Mouse (Mus musculus) thymus, adult 18-20 months (tissue): ENCODE results near the gene Gm17571.

ENCODE experiments used
- DNase-seq, 2 experiments: peaks; one replicate each; pipeline ENCODE4 v3.0.0; 2022; ENCODE audit warnings: mixed read lengths in 2 of 2

Gene Gm17571

DNA sequence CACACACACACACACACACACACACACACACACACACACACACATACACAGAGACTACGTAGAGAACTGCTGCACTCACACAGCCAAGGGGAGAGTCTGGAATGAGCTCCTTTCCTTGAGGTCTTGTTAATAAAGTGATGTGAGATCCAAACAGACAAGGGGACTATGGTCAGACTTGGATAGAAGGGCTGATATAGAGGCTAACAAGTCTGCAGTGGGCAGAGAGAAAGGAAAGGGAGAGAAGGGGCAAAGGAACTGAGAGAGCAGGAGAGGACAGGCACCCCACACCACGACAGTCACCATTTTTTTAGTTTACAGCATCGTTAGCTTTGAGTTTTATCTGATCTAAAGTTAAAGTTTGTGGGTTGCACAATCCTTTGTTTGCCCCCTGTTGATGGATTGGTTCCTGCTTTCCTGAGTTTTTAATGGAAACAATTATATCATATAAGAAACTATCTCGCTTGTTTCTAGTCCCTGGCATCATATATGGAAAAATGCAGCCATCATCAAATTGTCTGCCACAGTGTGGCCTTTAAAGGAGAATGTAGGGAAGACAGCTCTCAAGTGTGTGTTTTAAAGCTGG is at the start of gene Gm17571:
Gene Gm17571, minus strand, starts transcription at position 51 of the 583 bp plus-strand sequence.
- DNase-seq = no peak

DNA sequence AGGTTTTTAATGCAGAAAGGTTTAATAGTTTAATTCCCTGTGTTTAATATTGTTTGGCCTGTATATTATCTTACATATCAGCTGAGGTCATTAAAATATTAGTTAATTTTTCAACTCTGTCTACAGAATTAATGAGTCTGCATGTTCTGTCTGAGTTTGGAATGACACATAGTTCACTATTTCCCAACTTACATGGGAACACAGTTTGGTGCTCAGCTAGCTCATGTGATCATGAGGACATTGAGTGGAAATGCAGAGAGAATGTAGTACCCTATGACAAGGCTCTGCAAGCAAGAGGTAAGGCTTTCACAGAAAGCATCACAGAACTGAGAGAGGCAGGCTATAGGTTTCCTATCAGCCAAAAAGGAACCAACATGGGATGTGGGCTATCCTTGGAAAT is 49.0 kb upstream of the Gm17571 start:
- DNase-seq = no peak

DNA sequence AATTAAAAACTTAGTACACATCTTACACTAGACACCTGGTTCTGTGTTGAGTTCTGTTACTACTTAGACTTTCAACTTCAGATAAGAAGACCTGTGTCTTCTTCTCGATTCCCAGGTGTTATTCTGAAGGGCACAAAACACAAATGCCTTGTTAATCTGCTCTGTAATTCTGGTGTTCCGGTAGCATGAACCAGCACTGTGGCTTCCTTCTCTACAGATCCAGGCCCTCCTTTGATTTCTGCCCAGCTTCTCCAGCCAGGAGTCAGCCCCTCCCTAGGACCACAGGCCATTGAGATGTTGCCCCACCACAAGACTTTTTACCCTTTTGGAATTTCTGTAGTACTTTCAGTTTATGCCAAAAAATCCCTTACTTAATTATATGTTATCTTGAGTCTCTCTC is 47.2 kb upstream of the Gm17571 start:
- no peak for DNase-seq

DNA sequence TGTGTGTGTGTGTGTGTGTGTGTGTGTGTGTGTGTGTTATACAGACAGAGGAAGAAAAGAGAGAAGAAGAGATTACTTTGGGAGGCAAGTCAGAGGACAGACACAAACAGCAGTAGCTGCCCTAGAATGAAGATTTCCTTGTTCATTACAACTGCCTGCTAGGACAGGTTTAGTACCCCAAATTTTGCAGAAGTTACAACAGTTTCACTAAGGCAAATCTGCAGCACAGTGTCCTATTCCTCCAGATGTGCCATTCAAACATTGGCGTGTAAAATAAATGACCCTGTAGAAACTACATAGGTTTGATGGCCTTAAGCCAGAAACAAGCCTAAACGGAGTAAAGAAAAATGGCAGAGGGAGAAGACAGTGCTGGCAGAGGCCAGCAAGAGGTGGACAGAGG is 46.3 kb upstream of the Gm17571 start:
- DNase-seq = no peak

DNA sequence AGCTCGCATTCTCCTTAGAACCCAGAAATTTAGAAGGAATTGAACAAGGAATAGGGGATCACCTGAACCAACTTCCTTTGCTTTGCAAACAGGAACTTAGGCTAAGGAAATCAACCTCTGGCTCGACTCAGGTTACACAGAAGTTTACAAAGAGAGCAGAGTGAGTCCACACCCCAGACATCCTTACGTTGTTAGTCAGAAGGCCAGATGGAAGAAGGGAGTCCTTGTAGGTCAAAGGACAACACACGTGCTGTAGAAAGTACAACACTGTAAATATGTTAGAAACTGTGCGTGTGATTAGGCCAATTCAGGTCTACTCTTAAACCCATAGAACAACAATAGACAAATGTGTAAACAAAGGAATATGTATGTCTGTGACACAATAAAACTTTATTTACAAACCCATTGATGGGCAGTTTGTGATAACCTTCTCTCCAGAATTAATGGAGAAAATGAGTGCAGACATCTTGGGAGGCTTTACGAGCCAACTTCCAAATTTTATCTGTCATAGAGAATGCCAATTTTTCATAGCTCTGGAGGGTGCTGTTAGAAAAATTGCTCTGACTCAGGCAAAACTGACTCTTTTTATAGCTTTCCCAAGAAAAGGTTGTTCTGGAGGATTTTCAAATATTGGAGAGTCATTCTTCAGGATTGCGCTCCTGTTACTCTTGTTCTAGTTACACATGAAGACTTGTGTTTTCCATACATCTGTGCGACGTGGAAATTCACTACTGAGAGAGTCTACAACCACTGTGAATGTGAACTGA is 45.5 kb upstream of the Gm17571 start:
- DNase-seq = no peak

DNA sequence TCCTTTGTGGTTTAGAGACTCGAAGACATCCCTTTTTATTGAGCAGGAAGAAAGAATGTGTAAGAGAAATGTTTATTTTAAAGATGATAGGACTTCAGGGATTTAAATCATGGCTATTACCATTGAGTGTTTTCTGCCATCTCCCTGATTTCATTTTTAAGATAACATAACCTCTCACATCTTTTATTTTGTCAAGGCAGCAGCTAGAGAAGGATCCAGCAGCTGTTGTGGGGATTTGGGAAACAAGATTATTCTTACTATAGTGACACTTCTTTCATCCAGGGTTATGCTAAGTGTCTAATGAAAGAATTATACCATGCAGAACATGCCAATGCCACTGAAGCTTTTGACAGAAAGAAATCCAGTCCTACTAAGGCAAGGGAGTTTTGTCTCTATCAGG is 44.6 kb upstream of the Gm17571 start:
- no peak for DNase-seq

DNA sequence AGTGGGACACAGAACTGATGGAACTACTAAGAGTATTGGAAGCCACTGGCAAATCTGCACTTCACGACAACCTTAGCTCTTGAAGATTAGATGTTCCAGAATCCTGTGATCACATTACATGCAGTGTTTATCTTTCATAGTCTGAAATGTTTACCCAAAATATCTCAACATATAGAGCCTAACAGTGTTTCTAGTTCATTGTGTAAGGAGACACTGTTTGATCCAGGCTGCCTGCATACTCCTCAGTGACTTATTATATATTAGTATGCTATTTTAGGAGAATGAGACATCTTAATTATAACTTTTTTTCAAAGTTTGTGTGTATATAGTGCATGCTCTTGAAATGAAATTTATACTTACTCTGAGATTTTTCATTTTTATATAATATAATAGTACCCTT is 39.4 kb upstream of the Gm17571 start:
- DNase-seq = no peak

DNA sequence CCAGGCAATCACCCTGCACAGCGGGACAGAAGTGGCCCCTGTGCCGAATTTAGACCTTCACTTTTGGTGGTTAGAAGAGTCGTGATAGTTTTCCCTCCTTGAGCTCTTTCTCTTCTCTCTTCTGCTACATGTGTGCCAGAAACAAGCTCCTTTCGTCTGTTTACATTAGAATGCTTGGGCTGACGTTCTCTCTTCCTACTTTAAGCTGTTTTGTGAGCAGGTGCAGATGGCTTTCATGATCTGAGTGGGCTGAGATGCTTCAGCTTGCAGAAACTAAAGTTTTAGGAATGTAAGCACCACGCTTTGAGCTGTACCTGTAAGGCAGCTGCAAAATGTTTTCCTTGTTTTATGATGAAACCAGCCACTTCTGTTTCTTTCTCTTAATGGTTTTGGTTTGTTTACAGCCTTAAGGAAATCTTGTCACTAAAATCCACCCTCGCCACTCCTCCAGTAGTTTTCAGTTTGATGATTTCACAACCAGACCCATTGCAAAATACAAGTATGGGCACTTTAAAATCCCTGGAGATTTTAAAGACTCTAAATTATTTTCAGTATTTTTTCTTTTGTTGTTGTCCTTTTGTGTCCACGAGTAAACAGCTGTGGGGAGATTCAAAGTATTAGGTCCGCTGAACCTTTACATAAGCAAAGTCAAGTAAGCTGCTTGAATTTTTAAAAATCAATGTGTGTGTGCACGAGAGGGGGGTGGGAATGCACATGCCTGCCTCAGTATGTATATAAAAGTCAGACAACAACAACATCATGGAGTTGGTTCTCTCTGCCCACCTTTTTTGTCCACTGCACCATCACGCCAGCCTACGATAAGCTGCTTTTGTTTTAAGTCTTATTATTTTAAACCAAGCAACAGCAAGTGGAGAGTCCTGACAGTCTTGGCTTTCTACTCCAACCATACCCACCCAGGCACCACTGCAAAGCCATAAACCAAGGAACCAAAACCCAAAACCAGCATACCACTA is 38.0 kb upstream of the Gm17571 start:
- DNase-seq = no peak

DNA sequence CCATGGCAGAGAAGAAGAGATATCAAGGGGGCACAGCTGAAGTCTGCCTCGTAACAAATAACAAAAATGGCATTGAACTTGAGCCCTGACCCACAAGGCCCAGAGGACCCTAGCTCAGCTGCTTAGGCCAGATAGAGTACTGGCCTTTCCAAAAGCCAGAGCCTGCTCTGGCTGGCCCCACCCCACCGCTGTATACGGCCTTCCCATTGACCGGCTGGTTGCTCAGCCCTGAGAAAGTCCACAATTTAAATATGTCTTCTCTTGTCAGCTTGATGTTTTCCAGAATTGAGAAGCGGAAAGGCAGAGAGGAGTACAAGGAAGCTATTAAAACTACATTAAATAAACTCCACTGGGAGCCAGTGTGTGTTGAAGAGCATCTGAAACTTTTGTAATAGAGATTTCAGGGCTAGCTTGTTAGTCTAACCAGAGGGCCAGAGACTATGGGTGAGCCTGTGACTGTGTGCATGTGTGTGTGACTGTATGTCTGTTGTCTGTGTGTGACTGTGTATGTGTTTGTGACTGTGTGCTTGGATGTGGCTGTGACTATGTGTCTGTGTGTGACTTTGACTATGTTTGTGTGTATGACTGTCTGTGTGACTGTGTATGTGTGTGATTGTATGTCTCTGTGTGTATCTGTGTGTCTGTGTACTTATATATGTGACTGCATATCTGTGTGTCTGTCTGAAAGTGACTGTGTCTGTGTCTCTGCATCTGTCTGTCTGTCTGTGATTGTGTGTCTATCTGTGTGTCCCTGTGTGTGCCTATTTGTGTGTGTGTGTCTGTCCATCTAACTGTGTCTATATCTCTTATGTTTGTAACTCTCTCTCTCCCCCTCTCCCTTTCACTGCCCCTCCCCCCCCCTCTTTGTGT is 36.9 kb upstream of the Gm17571 start:
- DNase-seq = no peak

DNA sequence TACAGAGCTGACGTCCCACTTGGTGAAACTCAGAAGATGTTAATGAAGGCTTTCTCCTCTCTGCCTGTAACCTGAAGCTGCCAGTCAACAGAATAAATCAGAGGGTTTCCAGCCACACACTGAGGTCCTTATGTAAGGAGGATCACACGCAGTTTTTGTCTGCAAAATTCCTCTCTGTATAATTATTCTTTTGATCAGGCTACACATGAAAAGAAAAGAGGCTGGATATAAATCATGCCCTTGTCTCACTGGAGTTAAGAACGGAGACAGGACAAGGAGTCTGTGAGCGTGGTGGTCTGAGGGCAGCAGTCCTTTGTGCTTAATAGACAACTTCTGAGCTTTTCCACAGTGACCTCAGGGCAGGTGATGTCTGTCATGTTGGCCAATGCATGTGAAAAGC is 32.7 kb upstream of the Gm17571 start:
- DNase-seq = no peak

DNA sequence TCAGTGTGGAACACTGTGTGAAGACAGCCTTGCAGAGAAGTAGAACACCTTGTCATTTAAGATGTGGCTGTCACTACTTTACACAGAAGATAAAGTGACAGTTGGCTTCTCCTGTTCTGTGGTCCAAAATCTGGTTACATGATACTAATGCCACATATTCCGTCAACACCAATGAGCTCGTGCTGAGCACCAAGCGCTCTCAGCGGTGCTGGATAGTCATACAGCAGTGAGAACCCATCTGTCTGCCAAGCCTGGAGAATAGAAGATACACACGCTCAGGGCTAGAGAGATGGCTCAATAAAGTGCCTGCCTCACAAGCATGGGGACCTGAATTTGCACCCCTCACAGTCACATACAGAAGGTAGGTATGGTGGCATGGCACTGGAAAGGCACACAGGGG is 28.4 kb upstream of the Gm17571 start:
- no peak for DNase-seq

DNA sequence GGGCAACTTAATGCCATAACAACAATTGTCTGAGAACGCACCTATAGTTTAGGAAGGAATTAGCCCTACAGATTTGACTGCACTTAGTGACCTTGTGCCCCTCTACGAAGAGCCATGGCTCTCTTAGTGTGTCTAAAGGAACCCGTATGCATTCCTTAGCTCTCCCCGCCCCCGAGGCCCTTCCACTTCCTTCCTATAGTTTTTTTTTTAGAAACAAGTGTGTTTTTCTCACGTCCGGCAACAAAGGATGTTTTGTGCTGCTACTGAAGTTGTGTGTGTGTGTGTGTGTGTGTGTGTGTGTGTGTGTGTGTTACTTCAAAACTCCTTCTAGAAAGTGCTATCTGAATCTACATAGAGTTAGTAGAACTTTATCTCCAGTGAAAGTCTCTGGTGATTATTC is 23.5 kb upstream of the Gm17571 start:
- DNase-seq = peak; percentile 35 to 68

DNA sequence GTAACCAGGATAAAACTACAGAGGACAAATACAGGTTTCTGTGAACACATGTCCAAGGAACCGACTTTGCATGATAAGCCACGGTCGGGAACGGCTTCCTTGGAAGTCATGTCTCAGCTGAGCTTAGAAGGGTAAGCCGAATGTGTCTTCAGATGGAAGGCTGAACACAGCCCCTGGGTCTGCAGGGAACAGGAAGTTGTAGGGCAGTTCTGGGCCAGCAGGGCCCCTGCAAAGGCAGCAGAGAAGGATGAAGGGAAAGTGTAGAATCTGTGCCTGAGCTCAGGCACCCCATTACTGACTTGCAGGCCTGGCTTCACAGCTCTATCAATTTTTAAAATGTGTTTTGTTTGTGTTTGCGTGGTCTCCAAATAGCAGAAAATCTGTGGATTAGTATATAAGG is 22.2 kb upstream of the Gm17571 start:
- peak in 1 of 2 experiments; percentile 33 for DNase-seq

DNA sequence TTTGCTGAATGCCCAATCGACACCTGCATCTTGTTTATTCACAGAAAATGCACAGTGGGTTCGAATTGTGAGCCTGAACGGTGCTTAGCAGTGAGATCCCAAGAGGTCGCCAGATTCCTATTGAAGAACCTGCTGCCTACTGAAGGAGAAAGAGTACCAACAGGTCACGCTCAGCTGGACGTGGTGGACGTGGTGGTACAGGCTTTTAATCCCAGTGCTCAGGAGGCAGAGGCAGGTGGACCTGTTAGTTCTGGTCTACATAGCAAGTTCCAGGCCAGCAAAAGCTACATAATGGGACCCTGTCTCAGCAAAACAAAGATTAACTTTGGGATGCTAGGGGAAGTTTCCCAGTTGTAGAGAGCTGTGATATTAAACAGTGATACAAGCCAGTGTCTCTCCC is 21.2 kb upstream of the Gm17571 start:
- no peak for DNase-seq

DNA sequence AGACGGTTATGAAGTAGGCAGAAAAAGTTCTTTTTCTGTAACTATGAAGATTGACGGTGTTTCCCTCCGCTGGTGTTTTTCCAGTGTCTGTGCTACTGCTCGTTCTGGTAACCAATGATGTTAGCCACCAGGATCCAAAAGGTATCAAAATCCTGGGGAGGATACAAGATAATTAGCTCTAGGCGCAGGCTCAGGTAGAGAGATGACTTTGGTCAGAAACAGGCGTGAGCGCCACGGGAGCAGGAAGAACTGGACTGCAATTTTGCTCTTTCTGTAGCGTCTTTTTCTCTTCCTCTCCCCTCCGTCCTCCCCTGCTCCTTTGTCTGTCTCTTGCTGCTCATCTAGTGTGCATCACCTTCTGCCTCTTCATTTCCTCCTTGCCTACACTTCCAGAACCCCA is 20.3 kb upstream of the Gm17571 start:
- DNase-seq = no peak

DNA sequence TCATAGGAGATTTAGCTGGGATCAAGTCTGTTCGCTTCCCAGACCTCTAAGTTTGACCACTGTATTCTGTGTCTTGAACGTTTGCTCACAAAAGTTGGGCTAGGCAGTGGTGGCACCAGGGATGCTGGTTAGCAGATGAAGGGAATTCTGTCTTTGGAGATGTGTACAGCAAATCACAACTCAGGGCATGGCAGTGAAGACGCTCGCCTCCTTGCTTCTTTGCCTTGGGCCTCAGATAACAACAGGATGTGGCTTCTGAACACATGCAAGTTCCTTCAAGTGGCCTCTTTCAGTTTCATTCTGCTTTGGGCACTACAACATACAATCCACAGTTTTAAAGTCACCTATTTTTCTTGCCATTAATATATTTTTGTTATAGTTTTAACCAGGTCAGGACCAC is 19.8 kb upstream of the Gm17571 start:
- DNase-seq = peak; percentile 23 to 60

DNA sequence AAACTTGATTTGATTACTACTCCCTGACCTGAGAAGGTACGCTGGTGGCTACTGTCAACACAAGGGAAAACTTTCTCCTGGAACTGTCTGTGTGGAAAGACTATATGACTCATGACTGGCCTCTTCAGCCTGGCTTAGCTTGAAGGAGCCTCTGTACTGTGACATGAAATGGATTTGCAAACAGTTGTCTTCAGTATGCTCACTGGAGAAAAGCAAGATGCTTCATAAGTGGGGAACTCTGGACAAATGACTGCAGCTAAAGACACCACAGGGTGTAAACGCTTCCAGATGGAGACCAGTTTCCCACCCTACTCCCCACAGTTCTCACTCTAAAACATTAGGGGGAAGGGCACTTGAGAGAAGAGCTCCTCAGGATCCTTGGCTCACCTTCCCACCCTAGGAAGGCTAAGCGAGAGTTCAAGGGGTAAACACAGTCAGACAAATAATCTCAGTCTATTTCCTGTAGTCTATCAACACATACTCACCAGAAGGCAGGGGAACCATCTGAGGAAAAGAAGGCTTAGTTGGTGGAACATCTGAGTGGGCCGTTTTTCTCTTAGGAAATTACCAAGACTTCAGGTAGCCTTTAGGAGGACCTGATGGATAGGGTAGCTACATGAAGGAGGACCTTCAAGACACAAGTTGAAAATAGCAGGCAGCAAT is 18.9 kb upstream of the Gm17571 start:
- DNase-seq = no peak

DNA sequence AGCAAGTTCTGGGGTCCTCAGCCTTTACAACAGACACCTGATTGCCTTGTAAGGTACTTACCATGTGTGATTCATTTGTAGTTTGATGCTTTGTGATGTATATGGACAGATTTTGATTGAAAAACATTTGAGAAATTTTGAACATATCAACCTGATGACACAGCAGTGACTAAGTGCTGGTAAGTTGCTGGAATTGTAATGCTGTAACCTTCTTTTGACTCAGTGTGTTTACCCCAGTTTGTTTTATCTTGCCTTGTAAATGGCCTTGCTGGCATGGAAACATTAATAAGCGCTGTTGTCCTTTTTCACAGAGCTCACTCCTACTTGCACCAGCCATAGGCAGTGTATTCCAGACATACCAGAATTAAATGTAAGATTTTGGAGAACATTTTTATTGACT is 14.4 kb upstream of the Gm17571 start:
- DNase-seq = no peak

DNA sequence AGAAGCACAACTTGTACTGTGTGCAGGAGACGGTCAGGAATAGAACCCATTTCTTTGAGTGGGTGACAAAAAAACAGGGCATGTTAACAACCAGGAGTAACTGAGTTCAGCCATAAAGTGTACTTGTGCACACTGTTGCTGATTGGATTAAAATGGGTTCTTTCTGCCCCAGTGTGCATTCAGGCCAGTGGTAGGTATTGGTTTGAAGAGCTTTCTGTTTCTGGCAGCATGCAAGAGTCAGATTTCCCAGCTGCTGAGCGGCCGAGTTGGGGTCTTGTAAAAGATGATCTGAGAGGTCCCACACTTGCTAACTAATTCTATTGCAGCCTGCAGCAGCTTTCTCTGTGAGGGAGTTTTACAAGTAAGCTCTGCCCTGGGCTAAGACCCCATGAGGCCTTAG is 13.5 kb upstream of the Gm17571 start:
- DNase-seq = no peak

DNA sequence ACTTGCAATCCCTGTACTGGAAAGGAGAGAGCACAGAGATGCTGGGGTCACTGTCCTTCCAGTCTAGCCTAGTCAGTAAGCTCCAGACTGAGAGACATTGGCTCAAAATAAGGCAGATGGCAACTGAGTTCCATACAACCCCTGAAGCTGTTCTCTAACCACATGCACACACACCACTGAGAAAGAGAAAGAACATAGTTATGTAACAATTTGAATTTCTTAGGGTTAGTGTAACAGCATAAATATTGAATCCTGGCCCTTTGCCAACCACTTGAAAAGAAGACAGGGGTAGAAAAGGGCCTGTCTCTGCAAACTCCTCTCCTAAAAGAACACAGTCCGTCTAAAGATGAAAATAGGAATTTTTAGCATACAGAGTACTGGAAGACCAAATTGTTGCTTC is 12.8 kb upstream of the Gm17571 start:
- no peak for DNase-seq

DNA sequence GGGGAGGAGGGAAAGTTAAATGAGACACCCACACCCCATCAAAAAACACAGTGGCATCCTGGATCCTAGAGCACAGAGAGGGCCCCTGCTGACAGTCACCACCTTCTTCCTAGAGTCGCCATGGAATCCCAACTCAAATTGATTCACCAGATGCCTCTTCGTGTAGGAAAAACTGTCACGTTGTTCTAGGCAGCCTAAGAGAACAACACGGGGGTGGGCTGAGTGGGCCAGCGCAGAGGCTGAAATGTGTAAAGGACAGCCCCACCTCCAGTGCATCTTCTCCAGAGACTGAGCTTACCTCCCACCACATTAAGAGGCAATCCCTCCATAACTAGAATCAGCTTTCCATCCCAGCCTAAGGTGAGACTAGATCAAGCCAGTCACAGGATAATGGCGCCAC is 11.2 kb upstream of the Gm17571 start:
- no peak for DNase-seq

DNA sequence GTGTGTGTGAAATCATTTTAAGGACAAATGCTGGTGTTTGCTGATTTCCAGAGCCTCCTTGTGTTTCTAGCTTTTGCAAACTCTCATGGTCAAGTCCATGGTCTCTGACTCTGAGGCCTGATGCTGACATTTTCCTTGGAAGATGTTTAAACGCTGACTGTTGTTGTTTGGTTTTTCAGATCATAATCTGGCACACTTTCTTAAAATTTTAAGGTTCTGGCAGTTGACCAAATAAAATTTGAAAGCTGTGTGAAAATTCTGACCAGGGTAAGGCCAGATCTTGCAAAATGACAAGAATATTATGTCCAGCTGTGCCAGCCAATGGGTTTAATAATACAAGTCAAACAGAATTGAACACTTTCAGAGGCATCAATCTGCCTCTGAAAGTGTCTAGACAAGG is 8.7 kb upstream of the Gm17571 start:
- no peak for DNase-seq
